Mouse (Mus musculus) MEL (cell line): ENCODE data around the gene Dnah14.

Source experiments
- CTCF ChIP-seq, 3 experiments: IDR thresholded peaks in 2 of 3; conservative IDR thresholded peaks in 1 of 3; 2 replicates each; pipeline ENCODE4 v1.5.1; 2011 to 2012; ENCODE audit warnings: low read length in 3 of 3, low read depth in 2 of 3, mild to moderate bottlenecking in 2 of 3, improper control_type of control experiment in 1 of 3, inconsistent platforms in 1 of 3, mixed read lengths in 1 of 3, moderate library complexity in 1 of 3; ENCODE audit not compliant: control insufficient read depth in 1 of 3, insufficient read depth in 1 of 3, poor library complexity in 1 of 3, severe bottlenecking in 1 of 3
- POLR2A ChIP-seq, 2 experiments: IDR thresholded peaks; 2 replicates each; pipeline ENCODE4 v1.6.1; 2011 to 2012; ENCODE audit warnings: low read length in 2 of 2, mild to moderate bottlenecking in 2 of 2, control low read depth in 1 of 2, improper control_type of control experiment in 1 of 2, low read depth in 1 of 2, moderate library complexity in 1 of 2; ENCODE audit not compliant: control insufficient read depth in 1 of 2, insufficient read depth in 1 of 2, poor library complexity in 1 of 2
- SMC3 ChIP-seq: IDR thresholded peaks from 2 replicates; pipeline ENCODE4 v1.6.1; 2011; ENCODE audit warnings: low read depth, low read length, improper control_type of control experiment
- ZMIZ1 ChIP-seq: IDR thresholded peaks from 2 replicates; pipeline ENCODE4 v1.6.1; 2012; ENCODE audit warnings: low read depth, mild to moderate bottlenecking, inconsistent platforms, low read length, improper control_type of control experiment, moderate library complexity

GRCm38 (mm10) chr1:181839746-181840366, 263.5 kb downstream of the Dnah14 start:
- TF ChIP-seq CTCF (IDR thresholded peaks at IDR 0.05 in 2 of 3, conservative IDR thresholded peaks at IDR 0.05 in 1 of 3; ENCODE audit: control insufficient read depth in 1 of 3, insufficient read depth in 1 of 3, low read depth in 2 of 3, low read length in 3 of 3, poor library complexity in 1 of 3, severe bottlenecking in 1 of 3) (no peak), ZMIZ1 (no peak), SMC3 (no peak), POLR2A (IDR thresholded peaks at IDR 0.05; ENCODE audit: control insufficient read depth in 1 of 2, insufficient read depth in 1 of 2, low read depth in 1 of 2, low read length in 2 of 2, poor library complexity in 1 of 2) (no peak)
